8 mouse cellular contexts compared by ENCODE assay signal in genomic region chr5:64883491-64883890, GRCm38 (mm10). TPM values are rescaled to one million over a fixed set of nuclear protein-coding genes. Genes with fewer than 3 reads are reported as not detected.
A peak's percentile ranks its signal among the peaks of the same experiment; 100 is the strongest.
DNase-seq lines count a peak whose midpoint lies in the region; ATAC-seq and TF ChIP-seq lines count a peak whose summit lies in the region.

No protein-coding gene starts in this region.

- H3K27me3 ChIP-seq in kidney, embryonic 15.5 days = no peaks in the 10 kb centered on the region
- no peaks in the 10 kb centered on the region for H3K27me3 ChIP-seq in E14TG2a.4 (ENCODE audit: insufficient read depth, low read length)
- no peaks in the 10 kb centered on the region for H3K27me3 ChIP-seq in liver, embryonic 16.5 days (ENCODE audit: control insufficient read depth, insufficient read depth, low read depth, low read length)

- peaks cover 22% of the 10 kb centered on the region for H3K4me1 ChIP-seq in kidney, embryonic 15.5 days
- H3K4me1 ChIP-seq in E14TG2a.4 (replicated peaks; ENCODE audit: low read depth, low read length) = peaks cover 1% of the 10 kb centered on the region
- H3K4me1 ChIP-seq in liver, embryonic 16.5 days (ENCODE audit: control insufficient read depth, low read depth, low read length) = peaks cover 7% of the 10 kb centered on the region

- no peak overlapping the region for H3K4me3 ChIP-seq in kidney, embryonic 15.5 days (replicated peaks)
- H3K4me3 ChIP-seq in E14TG2a.4 (replicated peaks; ENCODE audit: low read length) = no peak overlapping the region
- no peak overlapping the region for H3K4me3 ChIP-seq in liver, embryonic 16.5 days (ENCODE audit: low read depth, low read length)

- H3K36me3 ChIP-seq in kidney, embryonic 15.5 days = no peaks in the 10 kb centered on the region
- peaks cover 4% of the 10 kb centered on the region; the same call in 1 of the 2 replicates for H3K36me3 ChIP-seq in E14TG2a.4 (ENCODE audit: insufficient read depth, low read length)
- H3K36me3 ChIP-seq in liver, embryonic 16.5 days (ENCODE audit: control insufficient read depth, insufficient read depth) = no peaks in the 10 kb centered on the region

- TF ChIP-seq CTCF in E14TG2a.4 (conservative IDR thresholded peaks at IDR 0.05; ENCODE audit: low read length) = peak; percentile 16; the same call in 1 of the 2 replicates

- intact Hi-C loops in heart, postnatal 36 days (cut with DNase I) = loop anchor here (10.0 kb wide), 4 partner anchors 51 to 361 kb away; partner anchors contain the start of genes Tlr1 and Tlr6

- WGBS in kidney, embryonic 15.5 days = 10% methylated on average over 4 of the region's 4 CpGs
- WGBS in liver, embryonic 16.5 days (ENCODE audit: insufficient replicate concordance) = 6% methylated on average over 4 of the region's 4 CpGs

- no peak for ATAC-seq in kidney, embryonic 15.5 days (replicated peaks; ENCODE audit: low FRiP score)
- ATAC-seq in liver, embryonic 16.5 days (ENCODE audit: low read depth) = no peak

- H3K9me3 ChIP-seq in kidney, embryonic 15.5 days (replicated peaks) = no peaks in the 10 kb centered on the region
- peaks cover 38% of the 10 kb centered on the region for H3K9me3 ChIP-seq in E14TG2a.4 (ENCODE audit: low read length)
- no peaks in the 10 kb centered on the region for H3K9me3 ChIP-seq in liver, embryonic 16.5 days (replicated peaks; ENCODE audit: control insufficient read depth, low read length)

- H3K4me2 ChIP-seq in kidney, embryonic 15.5 days = no peak overlapping the region
- peak overlapping the region; percentile 30; the same call in 1 of the 2 replicates for H3K4me2 ChIP-seq in liver, embryonic 16.5 days (ENCODE audit: low read depth, low read length)

- no peak overlapping the region for H3K9ac ChIP-seq in kidney, embryonic 15.5 days
- H3K9ac ChIP-seq in liver, embryonic 16.5 days (ENCODE audit: low read depth, low read length) = no peak overlapping the region

- peak; percentile 60 for DNase-seq in kidney, adult 9 months
- peak; percentile 80 for DNase-seq in embryo, embryonic 10.5 days (ENCODE audit: low spot score)
- peak; percentile 35 to 52 for DNase-seq in heart, postnatal 36 days
- peak; percentile 72 for DNase-seq in retina, embryonic 14.5 days (ENCODE audit: low spot score)
- no peak for DNase-seq in urinary bladder, adult 2 months (ENCODE audit: low spot score)

- no peak overlapping the region for H3K27ac ChIP-seq in kidney, embryonic 15.5 days
- no peak overlapping the region; the same call in 1 of the 2 replicates for H3K27ac ChIP-seq in liver, embryonic 16.5 days (ENCODE audit: low read length)

RNA-seq across cellular contexts. Expression of gene Tlr1, which starts 49.9 kb away (rescaled TPM):
- 0.65 and 1.0 TPM in 2 replicates for polyA plus RNA-seq in kidney, embryonic 15.5 days (2015; fragmentation: Nextera tagmentation; extraction: Ambion mirVana)
- total RNA-seq in heart, postnatal 36 days (2021) = under 1 TPM; 0.39 to 0.68 TPM
- 0.86 and 1.5 TPM in 2 replicates for polyA plus RNA-seq in liver, embryonic 16.5 days (2015; fragmentation: Nextera tagmentation; extraction: Ambion mirVana)
- polyA plus RNA-seq in urinary bladder, adult 2 months (2012; rRNA removed) = 3.0 and 3.1 TPM in 2 replicates
